9 mouse cellular contexts compared by ENCODE assay signal in the genomic region with DNA sequence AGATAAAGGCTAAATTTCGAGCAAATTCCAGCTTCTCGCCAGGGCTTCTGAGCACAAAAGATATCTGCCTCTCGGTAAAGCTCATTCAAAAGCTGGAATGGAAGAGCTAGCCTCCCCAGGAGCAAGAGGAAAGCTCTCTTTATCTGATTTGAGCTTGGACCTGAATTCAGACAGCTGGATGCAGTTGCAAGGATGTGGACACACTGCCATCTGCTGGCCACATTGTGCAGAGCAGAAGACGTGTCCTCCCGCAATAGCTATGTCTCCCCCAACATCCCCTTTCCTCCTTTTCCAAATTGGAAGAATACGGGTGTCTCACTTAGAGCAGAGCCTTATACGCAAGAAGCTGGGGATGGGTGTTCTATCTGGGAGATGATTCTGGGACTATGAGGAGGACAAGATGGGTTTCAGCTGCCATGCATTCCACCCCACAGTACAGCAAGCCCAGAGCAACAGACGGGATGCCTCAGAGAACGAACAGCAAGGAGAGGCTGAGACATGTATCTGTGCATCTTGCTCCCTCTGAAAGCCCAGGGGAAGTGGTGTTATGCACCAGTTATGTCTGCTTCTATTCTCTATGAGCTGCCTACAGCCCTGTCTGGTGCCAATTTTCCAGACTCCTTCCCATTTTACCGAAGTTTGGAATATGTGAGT. TPM values are rescaled to one million over a fixed set of nuclear protein-coding genes. Genes with fewer than 3 reads are reported as not detected.
DNase-seq lines count a peak whose midpoint lies in the region; ATAC-seq and TF ChIP-seq lines count a peak whose summit lies in the region.
"Had no signal": no experiment of that assay in that cellular context is flagged by ENCODE, and none has a peak within 500 bp of the region (broad histone marks: within the 10 kb centered on the region; RNA-seq: fewer than 3 reads in every experiment).

No protein-coding gene starts in this region.

- peaks cover 0 to 2% of the 10 kb centered on the region in 2 experiments; a peak in 1 of 4 replicates for H3K4me1 ChIP-seq in ES-E14 (ENCODE audit: control insufficient read depth in 2 of 2, insufficient read depth in 2 of 2, low read length in 2 of 2, poor library complexity in 1 of 2)
- no peaks in the 10 kb centered on the region for H3K4me1 ChIP-seq in embryonic fibroblast, embryonic 13.5 days (ENCODE audit: control insufficient read depth, insufficient read depth, low read length)
- H3K4me1 ChIP-seq: limb, embryonic 15.5 days had no signal

- H3K36me3 ChIP-seq in ES-E14 (ENCODE audit: control insufficient read depth, insufficient read depth, low read length, poor library complexity, severe bottlenecking) = no peaks in the 10 kb centered on the region
- H3K36me3 ChIP-seq: limb, embryonic 15.5 days had no signal

- H3K9me3 ChIP-seq in ES-E14 (ENCODE audit: control insufficient read depth, insufficient read depth, low read depth, low read length) = no peaks in the 10 kb centered on the region
- H3K9me3 ChIP-seq: limb, embryonic 15.5 days had no signal

- H3K9ac ChIP-seq in ES-E14 (ENCODE audit: insufficient read depth, low read depth, low read length, poor library complexity, severe bottlenecking) = no peak overlapping the region
- H3K9ac ChIP-seq: limb, embryonic 15.5 days had no signal

- no peak overlapping the region for H3K4me3 ChIP-seq in ES-E14 (ENCODE audit: insufficient read depth in 1 of 2, low read depth in 1 of 2, low read length in 2 of 2, poor library complexity in 1 of 2, severe bottlenecking in 1 of 2)
- H3K4me3 ChIP-seq in embryonic fibroblast, embryonic 13.5 days (ENCODE audit: insufficient read depth, low read length) = no peak overlapping the region
- H3K4me3 ChIP-seq: limb, embryonic 15.5 days had no signal

- in situ Hi-C loops in ES-E14 (cut with MboI; ENCODE audit: low sequenced_read_pairs in 2 of 2, unreplicated experiment in 2 of 2) = no loop called here

- peak; percentile 98 for TF ChIP-seq CTCF in embryonic fibroblast, embryonic 13.5 days (IDR thresholded peaks at IDR 0.05; ENCODE audit: borderline replicate concordance, insufficient read depth, low read length)

- ATAC-seq in hematopoietic stem cell, adult 5-6 weeks (replicated peaks in 1 of 2; ENCODE audit: insufficient read depth in 1 of 2, low FRiP score in 2 of 2, low TSS enrichment in 1 of 2, low read depth in 1 of 2, poor library complexity in 2 of 2, severe bottlenecking in 2 of 2) = peak; percentile 21 to 49; a peak in 2 of 4 replicates

- DNase-seq in ES-E14 (ENCODE audit: low read depth, low spot score) = peak; percentile 47
- peak; percentile 27 to 36 for DNase-seq in adrenal gland, postnatal 4 days (ENCODE audit: low spot score in 2 of 2)
- DNase-seq in layer of hippocampus, adult 9-10 months (ENCODE audit: low spot score) = peak; percentile 83
- peak; percentile 77 to 79 for DNase-seq in lung, postnatal 4 days
- DNase-seq in right cerebral cortex, postnatal 25 days = peak; percentile 76
- DNase-seq in urinary bladder, postnatal 4 days (ENCODE audit: low spot score in 2 of 2) = peak; percentile 60 to 80

- no peak overlapping the region for H3K27ac ChIP-seq in ES-E14 (ENCODE audit: insufficient read depth, low read depth, low read length, poor library complexity, severe bottlenecking)
- no peak overlapping the region for H3K27ac ChIP-seq in embryonic fibroblast, embryonic 13.5 days (ENCODE audit: insufficient read depth, low read length)
- H3K27ac ChIP-seq: limb, embryonic 15.5 days had no signal

- TF ChIP-seq POLR2A in embryonic fibroblast, embryonic 13.5 days (IDR thresholded peaks at IDR 0.05; ENCODE audit: low read depth, low read length) = no peak

TF ChIP-seq in ES-E14, 5 proteins besides CTCF, POLR2A, EP300 and RAD21:
- no peak for TF ChIP-seq ZNF384 (IDR thresholded peaks at IDR 0.05; ENCODE audit: low read depth, low read length)
- TF ChIP-seq ZC3H11A (IDR thresholded peaks at IDR 0.05; ENCODE audit: borderline replicate concordance, low read depth, low read length) = peak; percentile 74; the same call in 1 of the 2 replicates

RNA-seq across cellular contexts. Expression of a gene that starts 16.3 kb away (rescaled TPM):
- 3.9 and 7.9 TPM in 2 replicates for total RNA-seq in ES-E14 (2012; rRNA removed)
- 1 to 10 TPM in 1 of 2 experiments, under 1 TPM in 1; 0.51 to 1.4 TPM for total RNA-seq in adrenal gland, postnatal 4 days (2021)
- polyA plus RNA-seq in embryonic fibroblast, embryonic 13.5 days (2011; ENCODE audit: insufficient read length, low read depth, missing spikeins) = 0.50 and 1.4 TPM in 2 replicates
- not detected in 2 replicates for total RNA-seq in hematopoietic stem cell, adult 5-6 weeks (2017)

RNA-seq across cellular contexts. Expression of a gene that starts 45.0 kb away (rescaled TPM):
- 3.2 and 5.5 TPM in 2 replicates for total RNA-seq in ES-E14 (2012; rRNA removed)
- 10 to 100 TPM in 1 of 2 experiments, 1 to 10 TPM in 1; 8.4 to 14.2 TPM for total RNA-seq in adrenal gland, postnatal 4 days (2021)
- 1.2 and 2.0 TPM in 2 replicates for polyA plus RNA-seq in embryonic fibroblast, embryonic 13.5 days (2011; ENCODE audit: insufficient read length, low read depth, missing spikeins)
- total RNA-seq in hematopoietic stem cell, adult 5-6 weeks (2017) = 2.8 and 2.9 TPM in 2 replicates

RNA-seq across cellular contexts. Expression of a gene that starts 57.8 kb away (rescaled TPM):
- total RNA-seq in ES-E14 (2012; rRNA removed) = 83.7 and 95.8 TPM in 2 replicates
- total RNA-seq in adrenal gland, postnatal 4 days (2021) = 100 to 1,000 TPM in 1 of 2 experiments, 10 to 100 TPM in 1; 98.9 to 105 TPM
- 94.0 and 120 TPM in 2 replicates for polyA plus RNA-seq in embryonic fibroblast, embryonic 13.5 days (2011; ENCODE audit: insufficient read length, low read depth, missing spikeins)
- 88.3 and 101 TPM in 2 replicates for total RNA-seq in hematopoietic stem cell, adult 5-6 weeks (2017)

Comparison
In these comparisons a context has a peak if more than half of its experiments do, and no peak if none do; other contexts are left out.
1. DNase-seq: peak in every context shown above with its lines; median percentile 83 in layer of hippocampus, adult 9-10 months; 78 in lung, postnatal 4 days; 76 in right cerebral cortex, postnatal 25 days; 70 in urinary bladder, postnatal 4 days; 47 in ES-E14; 32 in adrenal gland, postnatal 4 days.